Mouse (Mus musculus) lung, embryonic 14.5 days (tissue): ENCODE data around the gene Wdr31. TPM values are rescaled to one million over a fixed set of nuclear protein-coding genes. Genes with fewer than 3 reads are reported as not detected.

Source experiments
- ATAC-seq: fragments of 200-750 bp; cut with Nextera tagmentation; 2 replicates; pipeline ENCODE4 v1.8.0; 2017; ENCODE audit warnings: mild to moderate bottlenecking, moderate TSS enrichment, moderate library complexity; ENCODE audit not compliant: insufficient read depth
- DNase-seq: peaks from one replicate; pipeline ENCODE4 v3.0.0-alpha.2; 2015
- H3K27ac ChIP-seq: fragments of 300-500 bp; sonication (generic); 2 replicates; pipeline ENCODE4 v1.5.1; 2014; ENCODE audit warnings: low read depth, mild to moderate bottlenecking, moderate library complexity
- H3K27me3 ChIP-seq: fragments of 300-500 bp; sonication (generic); 2 replicates; pipeline ENCODE4 v1.6.1; 2014; ENCODE audit warnings: low read length, control low read depth; ENCODE audit not compliant: insufficient read depth
- H3K36me3 ChIP-seq: fragments of 300-500 bp; sonication (generic); 2 replicates; pipeline ENCODE4 v1.6.1; 2014; ENCODE audit warnings: control low read depth; ENCODE audit not compliant: insufficient read depth
- H3K4me1 ChIP-seq: fragments of 300-500 bp; sonication (generic); 2 replicates; pipeline ENCODE4 v1.6.1; 2014; ENCODE audit warnings: antibody characterized with exemption, control low read depth; ENCODE audit not compliant: insufficient read depth
- H3K4me2 ChIP-seq: fragments of 300-500 bp; sonication (generic); 2 replicates; pipeline ENCODE4 v1.6.1; 2014; ENCODE audit warnings: mild to moderate bottlenecking
- H3K4me3 ChIP-seq: fragments of 300-500 bp; sonication (generic); 2 replicates; pipeline ENCODE4 v1.5.1; 2014; ENCODE audit warnings: low read depth, low read length
- H3K9ac ChIP-seq: fragments of 300-500 bp; sonication (generic); 2 replicates; pipeline ENCODE4 v1.6.1; 2014
- H3K9me3 ChIP-seq: fragments of 300-500 bp; sonication (generic); 2 replicates; pipeline ENCODE4 v1.6.1; 2016; ENCODE audit warnings: low read depth, low read length, control low read depth
- CTCF ChIP-seq: IDR thresholded peaks from 2 replicates; pipeline ENCODE4 v1.5.1; 2016; ENCODE audit warnings: antibody characterized with exemption, low read depth
- WGBS: fragments of 180-500 bp; shearing (Covaris S2); extraction: QIAGEN DNeasy Blood & Tissue Kit; methylation state at CpG from one replicate; pipeline ENCODE4 v1.1.7; 2014; 5-methylcytosine and 5-hydroxymethylcytosine counted together
- polyA plus RNA-seq: library from polyadenylated mRNA; unstranded; fragments of >200 nt; fragmentation: Nextera tagmentation; extraction: Ambion mirVana; gene quantifications from 2 replicates; pipeline ENCODE4 v1.2.1, GENCODE M21; 2014

Gene Wdr31
- polyA plus RNA-seq, 1 experiment from 2014 or later = 11.3 TPM

- Histone ChIP-seq H3K4me2 (peak overlapping the region; percentile 81), H3K4me3 (peak overlapping the region; percentile 21; the same call in 1 of the 2 replicates), H3K27me3 (no peaks in the 10 kb centered on the region), H3K9me3 (no peaks in the 10 kb centered on the region), H3K4me1 (peaks cover 26% of the 10 kb centered on the region), H3K9ac (peak overlapping the region; percentile 30; the same call in 1 of the 2 replicates), H3K36me3 (peaks cover 20% of the 10 kb centered on the region), H3K27ac (peak overlapping the region; percentile 79)
- DNase-seq = no peak
- ATAC-seq = no peak
- TF ChIP-seq CTCF = no peak
- 49% methylated on average over 1 of the region's 1 CpGs for WGBS
These were observed 45.9 kb upstream of the Wdr31 start for GRCm38 (mm10) chr4:62516579-62516978.

GRCm38 (mm10) chr4:62516079-62516478 is 45.4 kb upstream of the Wdr31 start:
- no peaks in the 10 kb centered on the region for H3K9me3 ChIP-seq
- H3K36me3 ChIP-seq = peaks cover 25% of the 10 kb centered on the region
- no peaks in the 10 kb centered on the region for H3K27me3 ChIP-seq
- DNase-seq (peak; percentile 45), ATAC-seq (no peak)
- H3K4me2 ChIP-seq = peak overlapping the region; percentile 34; the same call in 1 of the 2 replicates
- 26% methylated on average over 2 of the region's 2 CpGs for WGBS
- H3K4me3 ChIP-seq = peak overlapping the region; percentile 21; the same call in 1 of the 2 replicates
- peak overlapping the region; percentile 79 for H3K27ac ChIP-seq
- peaks cover 26% of the 10 kb centered on the region for H3K4me1 ChIP-seq
- TF ChIP-seq CTCF = peak; percentile 21; the same call in 1 of the 2 replicates
- H3K9ac ChIP-seq = peak overlapping the region; percentile 30; the same call in 1 of the 2 replicates

GRCm38 (mm10) chr4:62515490-62515889 is 44.8 kb upstream of the Wdr31 start:
- TF ChIP-seq CTCF = no peak

GRCm38 (mm10) chr4:62514995-62515394 is 44.3 kb upstream of the Wdr31 start:
- ATAC-seq = no peak
- H3K4me1 ChIP-seq = peaks cover 24% of the 10 kb centered on the region
- H3K9ac ChIP-seq = 0 out of 2 replicates have a peak overlapping the region, but pooled peaks have one; percentile 9

More at GRCm38 (mm10) chr4:62515490-62515889, 44.8 kb upstream of the Wdr31 start:
- Histone ChIP-seq H3K4me3 (peak overlapping the region; percentile 21; the same call in 1 of the 2 replicates), H3K27ac (peak overlapping the region; percentile 79), H3K9ac (0 out of 2 replicates have a peak overlapping the region, but pooled peaks have one; percentile 9), H3K4me1 (peaks cover 26% of the 10 kb centered on the region), H3K36me3 (peaks cover 31% of the 10 kb centered on the region), H3K4me2 (peak overlapping the region; percentile 33), H3K27me3 (no peaks in the 10 kb centered on the region), H3K9me3 (no peaks in the 10 kb centered on the region)
- WGBS = 53% methylated on average over 3 of the region's 3 CpGs
- no peak for ATAC-seq
- DNase-seq = no peak

GRCm38 (mm10) chr4:62513998-62514506 is 43.4 kb upstream of the Wdr31 start:
- 50% methylated on average over 11 of the region's 11 CpGs for WGBS
- TF ChIP-seq CTCF = no peak
- H3K27ac ChIP-seq = no peak overlapping the region
- no peak overlapping the region for H3K4me3 ChIP-seq
- no peaks in the 10 kb centered on the region for H3K9me3 ChIP-seq
- H3K36me3 ChIP-seq = peaks cover 45% of the 10 kb centered on the region
- H3K4me1 ChIP-seq = peaks cover 23% of the 10 kb centered on the region
- no peak overlapping the region for H3K4me2 ChIP-seq
- ATAC-seq (no peak), DNase-seq (no peak)
- no peak overlapping the region for H3K9ac ChIP-seq
- no peaks in the 10 kb centered on the region for H3K27me3 ChIP-seq

More at GRCm38 (mm10) chr4:62514995-62515394, 44.3 kb upstream of the Wdr31 start:
- peak; percentile 44 for DNase-seq
- Histone ChIP-seq H3K36me3 (peaks cover 36% of the 10 kb centered on the region), H3K27me3 (no peaks in the 10 kb centered on the region), H3K4me2 (peak overlapping the region; percentile 33; the same call in 1 of the 2 replicates), H3K4me3 (peak overlapping the region; percentile 21; the same call in 1 of the 2 replicates), H3K9me3 (no peaks in the 10 kb centered on the region), H3K27ac (peak overlapping the region; percentile 79; the same call in 1 of the 2 replicates)
- WGBS = 55% methylated on average over 7 of the region's 7 CpGs
- no peak for TF ChIP-seq CTCF

- H3K27me3 ChIP-seq = no peaks in the 10 kb centered on the region
- no peaks in the 10 kb centered on the region for H3K4me1 ChIP-seq
- DNase-seq (no peak), ATAC-seq (no peak)
- H3K4me2 ChIP-seq = no peak overlapping the region
- no peaks in the 10 kb centered on the region for H3K9me3 ChIP-seq
- WGBS = 88% methylated on average over 11 of the region's 11 CpGs
- no peak overlapping the region for H3K9ac ChIP-seq
- H3K4me3 ChIP-seq = no peak overlapping the region
- no peak overlapping the region for H3K27ac ChIP-seq
- no peak for TF ChIP-seq CTCF
- H3K36me3 ChIP-seq = peaks cover 64% of the 10 kb centered on the region
These were observed 39.2 kb upstream of the Wdr31 start for GRCm38 (mm10) chr4:62509946-62510345.

GRCm38 (mm10) chr4:62508839-62509238 is 38.1 kb upstream of the Wdr31 start:
- Histone ChIP-seq H3K27me3 (no peaks in the 10 kb centered on the region), H3K4me3 (no peak overlapping the region), H3K4me1 (no peaks in the 10 kb centered on the region), H3K4me2 (no peak overlapping the region), H3K9ac (no peak overlapping the region), H3K9me3 (no peaks in the 10 kb centered on the region), H3K36me3 (peaks cover 64% of the 10 kb centered on the region), H3K27ac (no peak overlapping the region)
- ATAC-seq (no peak), DNase-seq (no peak)
- no peak for TF ChIP-seq CTCF
- 82% methylated on average over 5 of the region's 5 CpGs for WGBS
